Mouse (Mus musculus) ovary, postnatal 36 days (tissue): ENCODE data around the gene Gng8.

Experiments used
- DNase-seq: peaks from one replicate; pipeline ENCODE4 v3.0.0; 2022; ENCODE audit warnings: low spot score, mixed read lengths

Gng8 gene

DNA sequence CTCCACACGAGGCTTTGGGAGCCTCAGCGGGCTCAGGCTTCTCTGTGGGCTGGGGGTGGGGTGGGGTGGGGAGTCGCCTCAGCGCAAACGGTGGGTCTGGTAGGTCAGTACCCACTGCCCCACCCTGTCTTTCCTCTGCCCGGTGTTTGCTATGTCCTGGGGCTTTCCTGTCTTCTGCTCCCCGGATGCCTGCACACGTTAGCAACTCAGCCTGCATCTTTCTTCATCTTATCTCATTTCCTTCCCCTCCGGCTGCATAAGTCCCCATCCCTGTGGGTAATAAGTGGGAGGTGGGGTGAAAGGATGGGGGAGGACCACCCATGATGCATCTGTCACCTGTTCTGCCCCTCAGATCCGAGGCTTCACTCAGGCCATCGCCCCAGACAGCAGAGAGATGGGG lies 16.8 kb downstream of the Gng8 start:
- DNase-seq, result no peak

DNA sequence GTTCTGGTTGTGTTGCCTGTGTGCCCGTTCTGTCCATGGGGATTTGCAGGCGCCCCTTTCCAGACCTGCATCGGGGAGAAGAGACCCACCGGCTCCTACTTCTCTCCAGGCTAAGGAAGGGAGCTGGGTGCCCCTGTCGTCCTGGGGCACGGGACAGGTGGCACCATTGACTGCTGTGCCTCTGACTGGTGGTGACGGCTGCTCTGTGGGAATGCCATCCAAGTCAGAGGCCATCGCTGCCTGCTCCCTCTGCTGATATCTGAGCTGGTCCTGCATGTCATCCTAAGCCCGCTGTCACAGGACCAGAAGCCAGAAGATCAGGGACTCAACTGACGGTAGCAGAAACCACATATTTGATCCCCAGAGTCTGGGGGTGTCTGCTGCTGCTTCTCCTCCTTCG lies 17.3 kb downstream of the Gng8 start:
- no peak for DNase-seq

DNA sequence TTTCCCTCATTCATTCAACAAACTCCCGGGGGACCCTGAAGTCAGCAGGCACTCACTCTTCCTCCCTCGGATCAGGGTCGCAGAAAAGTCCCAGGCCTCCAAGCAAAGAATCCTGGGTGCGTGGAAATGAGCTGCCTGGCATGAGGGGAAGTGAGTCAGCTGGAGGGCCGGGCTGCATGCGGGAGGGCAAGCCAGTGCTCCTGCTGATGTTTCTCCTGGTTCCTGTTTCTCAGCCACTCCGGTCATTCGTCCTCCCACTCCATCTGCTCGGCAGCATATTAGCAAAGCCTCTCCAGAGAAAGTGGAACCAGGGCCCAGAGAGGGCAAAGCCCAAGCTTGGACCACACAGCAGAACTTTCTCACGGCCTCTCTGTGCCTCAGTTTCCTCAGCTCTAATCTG lies 18.3 kb downstream of the Gng8 start:
- no peak for DNase-seq

DNA sequence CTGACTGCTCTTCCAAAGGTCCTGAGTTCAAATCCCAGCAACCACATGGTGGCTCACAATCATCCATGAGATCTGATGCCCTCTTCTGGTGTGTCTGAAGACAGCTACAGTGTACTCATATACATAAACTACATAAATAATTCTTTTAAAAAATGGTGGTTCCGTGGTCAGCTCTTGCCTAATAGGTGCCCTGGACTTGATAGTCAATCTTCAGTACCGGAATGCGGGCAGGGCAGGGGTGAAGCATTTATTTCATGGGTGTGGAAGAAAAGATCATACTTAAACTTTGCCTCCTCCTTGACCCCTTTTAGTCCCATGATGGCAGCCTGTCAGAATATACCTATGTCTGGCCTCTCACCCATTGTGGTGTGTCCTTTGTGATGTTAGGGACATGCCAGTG lies 20.3 kb downstream of the Gng8 start:
- DNase-seq, result no peak

DNA sequence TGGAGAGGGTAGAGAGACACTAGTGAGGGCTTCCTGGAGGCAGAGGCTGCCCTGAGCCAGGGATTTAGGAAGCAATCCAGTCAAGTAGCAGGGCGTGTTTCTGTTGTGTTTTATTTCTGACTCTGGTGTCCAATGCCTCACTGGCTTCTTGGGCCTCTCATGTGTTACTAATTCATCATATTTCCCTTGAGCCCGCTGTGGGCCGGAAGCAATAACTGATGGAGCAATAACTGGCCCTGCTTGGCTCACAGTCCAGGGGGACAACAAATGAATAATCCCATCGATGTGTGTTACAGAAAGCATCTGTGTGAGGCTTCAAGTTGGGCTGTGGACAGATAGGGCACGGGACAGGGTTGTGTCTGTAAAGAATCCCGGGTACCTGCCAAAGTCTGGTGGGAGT lies 20.8 kb downstream of the Gng8 start:
- no peak for DNase-seq

DNA sequence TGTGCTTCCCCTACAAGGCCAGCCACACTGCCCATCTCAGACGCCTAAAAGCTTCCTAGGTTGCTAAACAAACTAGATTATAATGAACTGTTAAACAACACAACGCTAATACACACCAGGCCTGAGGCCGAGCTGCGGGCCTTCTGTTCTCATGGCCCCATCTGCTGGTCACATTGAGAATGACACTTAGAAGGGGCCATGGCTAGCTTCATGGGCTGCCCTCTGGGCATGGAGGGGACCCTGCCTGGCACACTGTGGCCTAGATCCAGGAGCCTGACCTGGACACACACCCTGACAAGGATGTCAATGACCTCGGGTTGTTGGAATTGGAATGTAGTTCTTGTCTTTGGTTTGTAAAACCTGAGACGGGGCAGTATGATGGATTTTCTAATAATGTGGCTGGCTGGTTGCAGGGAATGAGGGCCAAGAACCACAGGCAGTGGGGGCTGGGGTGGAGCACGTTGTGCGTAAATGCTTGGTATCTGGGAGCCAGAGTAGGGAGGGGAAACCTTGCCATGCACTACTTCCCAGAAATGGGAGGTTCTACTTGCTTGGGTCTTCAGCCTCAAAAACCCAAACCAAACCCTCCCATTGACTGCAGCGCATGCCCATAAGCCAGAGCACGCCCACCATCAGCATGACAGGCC lies 22.3 kb downstream of the Gng8 start:
- DNase-seq, result peak; percentile 63

DNA sequence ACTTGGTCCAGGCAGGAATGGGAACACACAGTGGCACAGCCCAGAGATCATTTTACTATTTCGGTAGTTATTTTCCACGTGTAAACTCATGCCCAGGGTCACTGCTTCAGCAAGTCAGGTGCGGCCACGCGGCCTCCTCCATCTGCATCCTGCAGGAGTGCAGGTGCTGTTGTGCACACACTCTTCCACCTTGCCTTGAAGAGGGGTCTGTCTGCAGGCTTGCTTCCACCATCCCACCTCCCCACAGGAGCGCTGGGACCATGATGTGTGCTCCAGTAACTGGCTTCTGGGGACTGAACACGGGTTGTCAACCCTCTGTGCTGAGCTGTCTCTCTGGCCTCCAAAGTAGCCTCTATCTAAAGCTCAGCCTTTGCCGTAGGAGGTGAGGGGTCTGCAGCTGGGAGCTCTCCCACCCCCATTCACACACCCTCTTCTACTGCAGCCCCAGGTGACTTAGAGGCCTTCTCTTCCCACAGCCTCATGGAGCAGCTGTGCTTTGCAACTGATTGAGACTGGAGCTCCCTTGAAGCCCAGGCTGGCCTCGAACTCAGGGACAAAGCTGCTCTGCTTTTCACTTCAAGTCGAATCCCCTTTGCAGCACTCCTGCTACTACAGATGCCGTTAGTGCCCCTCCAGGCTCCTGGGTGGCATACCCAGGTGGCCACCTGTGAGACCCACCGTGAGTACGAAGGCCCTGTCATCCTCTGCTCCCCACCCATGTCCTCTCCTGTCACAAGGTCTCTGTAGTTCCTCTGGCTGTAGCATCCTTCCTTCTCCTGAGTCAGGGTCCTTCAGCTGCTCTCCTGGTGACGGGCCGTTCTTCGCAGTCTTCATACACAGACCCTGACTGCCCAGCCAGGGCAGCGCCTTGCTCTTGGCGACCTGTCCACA lies 23.1 kb downstream of the Gng8 start:
- DNase-seq, result no peak

DNA sequence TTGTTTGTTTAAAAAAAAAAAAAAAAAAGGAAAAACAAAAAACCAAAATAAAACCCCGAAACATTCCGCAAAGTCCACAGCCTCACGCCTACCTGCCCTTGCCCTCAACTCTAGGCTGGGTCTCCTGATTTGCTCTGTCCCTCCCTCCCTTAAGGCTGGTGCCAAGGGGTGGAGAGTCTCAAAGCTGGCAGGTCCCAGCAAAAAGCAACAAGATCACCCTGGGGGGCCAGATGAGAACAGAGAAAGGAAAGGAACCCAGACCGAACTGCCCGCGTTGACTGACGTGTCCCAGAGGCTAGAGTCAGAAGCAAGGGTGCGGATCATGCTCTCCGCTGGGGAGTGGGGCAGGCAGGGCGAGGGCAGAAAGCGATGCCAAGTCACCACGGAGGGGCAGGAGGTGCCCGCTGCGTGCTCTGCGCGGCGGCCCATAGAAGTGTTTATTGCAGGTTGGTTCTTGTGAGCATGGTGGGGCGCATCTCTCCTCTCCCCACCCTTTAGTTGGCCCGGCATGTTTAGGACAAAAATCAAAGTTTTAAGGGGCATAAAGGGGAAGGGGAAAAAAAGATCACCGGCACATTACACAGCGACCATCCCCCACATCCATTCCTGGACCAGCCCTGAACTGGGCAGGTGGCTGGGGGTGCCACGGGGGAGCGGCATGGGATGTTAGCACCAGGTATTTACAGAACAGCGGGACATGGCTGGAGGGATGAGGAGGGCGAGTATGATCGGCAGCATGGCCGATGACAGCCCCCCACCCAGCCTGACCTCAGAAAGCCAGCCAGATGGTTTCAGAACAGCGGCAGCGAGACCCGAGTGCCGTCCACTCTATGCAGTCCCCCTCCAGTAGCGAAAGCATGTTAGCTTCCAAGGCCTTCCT lies 24.1 kb downstream of the Gng8 start:
- DNase-seq, result no peak

DNA sequence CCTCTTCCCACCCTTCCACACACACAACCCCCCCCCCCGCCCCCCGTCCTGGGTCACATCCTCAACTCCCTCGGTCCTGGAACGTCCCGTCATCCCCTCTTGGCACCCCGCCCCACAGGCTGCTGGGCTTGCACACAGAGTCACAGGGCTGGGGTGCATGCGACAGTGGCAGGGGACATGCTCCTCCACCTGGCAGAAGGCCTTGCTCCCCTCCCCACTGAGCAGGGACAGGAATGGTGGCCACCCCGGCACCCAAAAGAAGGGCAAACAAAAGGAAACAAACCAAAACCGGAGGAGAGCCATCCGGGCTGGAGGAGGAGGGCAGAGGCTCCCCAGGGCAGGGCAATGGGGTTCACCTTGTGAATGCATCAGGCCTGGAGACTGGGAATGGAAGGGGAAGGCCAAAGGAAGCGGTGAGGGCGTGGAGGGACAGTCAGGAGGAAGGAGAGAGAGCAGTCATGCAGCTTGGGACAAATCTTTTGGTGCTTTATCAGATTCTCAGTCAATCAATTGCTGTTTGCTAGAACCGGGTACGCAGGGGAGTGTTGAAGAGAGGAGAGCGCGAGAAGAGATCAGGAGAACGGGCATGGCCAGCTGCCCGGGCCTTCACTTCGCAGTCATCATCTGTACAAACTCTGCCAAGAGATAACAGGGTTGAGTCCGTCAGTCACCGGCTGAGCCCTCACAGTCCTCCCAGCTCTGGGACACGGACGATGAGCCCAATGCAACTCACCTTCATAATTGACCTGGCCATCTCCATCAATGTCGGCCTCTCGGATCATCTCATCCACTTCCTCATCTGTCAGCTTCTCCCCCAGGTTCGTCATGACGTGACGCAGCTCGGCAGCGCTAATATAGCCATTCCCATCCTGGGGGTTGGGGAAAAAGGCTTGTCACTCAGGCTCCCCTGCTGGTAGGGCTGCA lies 25.0 kb downstream of the Gng8 start:
- no peak for DNase-seq

DNA sequence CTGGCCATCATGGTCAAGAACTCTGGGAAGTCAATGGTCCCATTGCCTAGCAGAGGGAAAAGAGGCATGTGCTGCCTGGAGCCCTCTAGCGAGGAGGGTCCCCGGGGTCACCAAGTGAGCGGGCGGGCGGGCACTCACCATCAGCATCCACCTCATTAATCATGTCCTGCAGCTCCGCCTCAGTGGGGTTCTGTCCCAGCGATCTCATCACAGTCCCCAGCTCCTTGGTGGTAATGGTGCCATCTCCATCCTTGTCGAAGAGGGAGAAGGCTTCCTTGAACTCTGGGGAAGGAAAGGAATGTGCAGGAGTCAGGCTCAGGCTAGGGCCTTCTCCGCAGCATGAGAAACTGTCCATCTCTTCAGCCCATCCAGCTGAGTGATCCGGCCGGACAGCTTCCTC lies 25.9 kb downstream of the Gng8 start:
- no peak for DNase-seq

DNA sequence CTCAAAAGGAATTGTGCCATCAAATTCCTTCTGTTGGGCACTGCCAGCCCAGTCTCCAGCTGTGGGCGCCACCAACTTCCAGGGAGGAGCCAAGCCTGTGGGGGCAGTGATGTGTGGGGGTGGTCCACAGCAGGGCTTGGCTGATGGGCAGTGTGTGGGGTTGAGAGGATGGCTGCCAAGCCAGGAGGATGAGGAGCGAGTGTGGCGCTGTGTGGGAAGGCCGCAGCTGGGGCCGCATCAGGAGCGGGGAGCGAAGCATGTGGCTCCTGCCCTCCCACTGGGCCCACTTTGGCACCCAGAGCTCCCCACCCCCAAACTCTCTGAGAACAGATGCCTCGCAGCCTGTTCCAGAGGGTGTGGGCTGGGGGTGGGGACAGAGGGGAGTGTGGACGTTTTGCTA lies 26.4 kb downstream of the Gng8 start:
- no peak for DNase-seq

DNA sequence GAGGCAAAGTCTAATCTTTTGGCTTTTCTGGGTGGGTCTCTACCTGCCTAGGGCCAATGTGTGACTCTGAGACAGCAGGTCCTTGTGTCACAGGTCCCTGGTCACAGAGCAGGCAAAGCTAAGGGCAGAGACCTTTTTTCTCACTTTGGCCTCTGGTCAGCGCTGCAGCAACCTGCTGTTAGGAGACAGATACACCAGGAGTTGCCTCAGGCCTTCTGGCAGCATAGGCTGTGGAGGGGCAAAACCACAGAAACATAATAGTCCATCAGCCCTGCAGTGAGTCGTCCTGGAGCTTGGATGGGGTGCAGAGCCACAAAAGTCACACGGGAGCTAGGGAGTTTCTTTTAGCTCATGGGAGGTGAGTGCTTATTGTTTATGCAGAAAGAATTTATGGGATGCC lies 27.1 kb downstream of the Gng8 start:
- DNase-seq, result no peak

DNA sequence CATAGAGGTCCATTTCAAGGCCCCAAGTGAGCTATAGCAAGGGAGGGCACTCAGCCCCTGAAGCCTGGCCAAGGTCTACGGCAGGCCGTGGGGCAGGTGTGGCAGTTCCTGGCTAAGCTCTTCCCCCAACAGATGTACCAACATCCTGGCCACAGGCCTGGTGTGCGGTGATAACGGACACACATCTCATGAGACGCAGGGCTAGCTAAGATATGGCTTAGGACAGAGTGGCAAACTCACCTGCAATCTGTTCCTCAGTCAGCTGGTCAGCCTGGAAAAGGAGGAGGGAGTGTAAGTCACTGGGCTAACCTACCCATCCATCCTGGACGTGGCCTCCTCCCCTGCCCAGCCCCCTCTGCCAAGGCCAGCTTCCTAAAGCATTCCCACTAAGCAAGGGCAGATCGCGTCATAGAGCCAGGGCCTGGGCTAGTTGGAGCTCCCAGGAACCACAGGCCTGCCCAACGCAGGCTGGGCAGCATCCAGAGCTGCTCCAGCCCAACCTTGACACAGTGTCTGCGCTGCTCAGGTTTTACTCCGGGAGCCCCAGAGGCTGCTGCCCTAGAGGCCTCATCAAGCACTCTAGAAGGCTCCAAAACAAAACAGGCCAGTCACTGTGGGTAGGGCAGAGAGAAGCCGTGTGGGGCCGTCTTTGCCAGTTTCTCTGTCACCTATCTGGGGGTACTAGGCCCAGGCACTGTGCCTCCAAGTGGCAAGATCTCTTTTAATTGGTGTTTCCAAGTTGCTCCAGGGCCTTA lies 28.0 kb downstream of the Gng8 start:
- DNase-seq, result peak; percentile 22

DNA sequence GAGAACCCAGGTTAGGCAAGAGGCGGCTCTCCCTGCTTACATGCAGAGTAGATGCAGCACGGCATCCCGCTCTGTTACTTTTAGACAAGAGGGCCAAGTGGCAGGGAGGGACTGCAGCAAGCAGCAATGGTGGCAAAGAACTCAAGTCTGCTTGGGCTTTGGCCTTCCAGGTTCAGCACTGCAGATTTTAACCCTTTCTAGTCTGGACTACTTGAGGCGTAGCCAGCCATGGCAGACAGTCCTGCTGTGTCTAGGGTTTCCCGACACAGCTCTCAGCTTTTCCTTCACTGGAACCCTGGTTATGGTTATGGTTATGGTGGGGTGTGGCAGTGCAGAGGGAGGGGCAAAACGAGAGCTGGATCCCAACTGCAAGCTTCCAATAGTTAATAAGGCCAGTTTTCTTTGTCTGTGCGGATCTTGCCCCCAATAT lies 28.6 kb downstream of the Gng8 start:
- DNase-seq, result no peak

DNA sequence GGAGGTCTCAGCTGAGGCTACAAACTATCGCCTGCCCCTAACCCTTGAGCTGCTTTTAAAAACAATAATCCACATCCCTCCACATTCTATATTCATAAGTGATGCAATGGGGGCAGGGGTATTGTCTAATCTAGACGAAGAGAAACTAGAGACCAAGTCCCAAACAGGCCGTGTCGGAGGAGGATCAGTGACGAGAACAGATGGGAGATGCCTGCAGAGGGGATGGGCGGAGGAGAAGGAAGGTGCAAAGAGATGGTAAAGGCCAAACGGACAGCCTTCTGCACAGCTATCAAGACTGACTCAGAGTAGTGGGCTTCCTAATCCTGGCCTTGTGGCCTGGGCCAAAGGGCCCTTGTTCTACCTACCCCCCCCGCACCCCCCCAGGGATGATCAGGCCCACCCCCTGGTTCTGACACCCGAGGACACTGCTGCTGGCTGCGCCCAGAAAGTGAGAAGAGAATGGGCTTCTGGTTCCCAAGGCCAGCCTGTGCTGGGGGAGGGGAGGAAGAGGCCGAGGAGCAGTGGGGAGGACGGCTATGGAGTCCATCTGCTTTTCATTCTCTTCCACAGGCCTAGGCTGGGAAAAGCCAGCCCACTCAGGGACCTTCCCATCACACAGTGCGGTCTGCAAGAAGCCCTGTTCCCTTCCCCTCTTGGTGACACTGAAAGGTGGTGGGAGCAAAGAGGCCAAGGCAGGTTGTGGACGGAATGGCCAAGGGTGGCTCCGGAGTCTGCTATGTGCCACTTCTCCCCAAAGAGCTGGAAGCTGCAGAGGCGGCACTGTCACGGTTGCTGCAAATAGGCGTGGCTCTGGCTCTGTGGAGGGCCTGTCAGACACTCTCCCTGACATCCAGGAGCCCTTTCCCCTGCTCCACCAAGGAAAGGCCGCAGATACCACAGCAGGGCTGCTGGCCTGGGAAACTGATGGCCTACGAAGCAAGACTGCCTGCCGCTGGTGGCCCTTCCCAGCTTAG lies 29.5 kb downstream of the Gng8 start:
- DNase-seq, result peak; percentile 34

DNA sequence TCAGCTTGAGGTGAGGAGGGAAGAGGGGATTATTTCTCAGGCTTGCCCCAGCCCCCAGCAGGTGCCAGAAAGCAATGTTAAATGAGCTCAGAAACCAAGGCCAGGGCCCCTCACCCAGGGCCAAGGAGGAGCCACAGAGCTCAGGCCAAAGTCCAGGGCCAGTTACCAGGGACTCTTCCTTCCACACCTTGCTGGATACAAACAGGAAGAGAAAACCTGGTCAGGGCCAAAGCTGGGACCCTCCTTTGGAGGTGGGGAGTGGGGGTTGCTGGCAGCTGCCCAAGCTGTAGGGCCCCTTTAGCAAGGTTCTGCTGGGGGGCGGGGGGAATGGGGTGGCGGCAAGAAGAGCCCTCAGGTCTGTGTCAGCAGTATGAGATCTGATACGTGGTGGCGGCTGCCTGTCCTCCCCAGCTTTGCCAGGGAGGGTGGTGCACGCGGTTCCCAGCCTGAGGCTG lies 30.3 kb downstream of the Gng8 start:
- DNase-seq, result no peak

DNA sequence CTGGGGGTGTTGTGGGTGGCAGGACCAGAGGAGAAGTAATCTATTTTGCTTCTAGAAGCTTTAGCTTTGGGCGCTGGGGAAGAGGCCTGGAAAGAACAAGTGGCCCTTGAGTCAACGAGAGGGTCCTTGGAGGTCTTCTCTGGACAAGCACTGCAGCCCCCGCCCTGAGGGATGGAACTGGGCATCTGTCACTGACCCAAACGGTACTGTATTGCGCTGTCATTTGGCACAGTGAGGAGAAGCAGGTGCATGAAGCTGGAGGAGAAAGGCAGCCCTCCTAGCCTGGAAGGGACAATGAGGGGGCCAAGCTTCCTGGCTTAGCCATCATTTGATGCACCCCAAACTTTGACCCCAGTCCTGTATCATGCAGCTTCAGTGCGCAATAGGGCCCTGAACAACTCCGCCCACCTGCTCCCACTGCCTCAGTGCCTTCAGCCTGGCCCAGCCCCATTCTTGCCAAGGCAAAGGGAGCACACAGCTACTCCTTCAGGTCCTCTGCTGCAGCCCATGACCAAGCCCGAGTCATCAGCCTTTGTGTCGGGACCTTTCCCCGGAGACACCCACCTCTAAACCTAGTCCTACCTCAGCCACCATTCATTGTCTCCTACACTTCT lies 30.9 kb downstream of the Gng8 start:
- peak; percentile 31 for DNase-seq

DNA sequence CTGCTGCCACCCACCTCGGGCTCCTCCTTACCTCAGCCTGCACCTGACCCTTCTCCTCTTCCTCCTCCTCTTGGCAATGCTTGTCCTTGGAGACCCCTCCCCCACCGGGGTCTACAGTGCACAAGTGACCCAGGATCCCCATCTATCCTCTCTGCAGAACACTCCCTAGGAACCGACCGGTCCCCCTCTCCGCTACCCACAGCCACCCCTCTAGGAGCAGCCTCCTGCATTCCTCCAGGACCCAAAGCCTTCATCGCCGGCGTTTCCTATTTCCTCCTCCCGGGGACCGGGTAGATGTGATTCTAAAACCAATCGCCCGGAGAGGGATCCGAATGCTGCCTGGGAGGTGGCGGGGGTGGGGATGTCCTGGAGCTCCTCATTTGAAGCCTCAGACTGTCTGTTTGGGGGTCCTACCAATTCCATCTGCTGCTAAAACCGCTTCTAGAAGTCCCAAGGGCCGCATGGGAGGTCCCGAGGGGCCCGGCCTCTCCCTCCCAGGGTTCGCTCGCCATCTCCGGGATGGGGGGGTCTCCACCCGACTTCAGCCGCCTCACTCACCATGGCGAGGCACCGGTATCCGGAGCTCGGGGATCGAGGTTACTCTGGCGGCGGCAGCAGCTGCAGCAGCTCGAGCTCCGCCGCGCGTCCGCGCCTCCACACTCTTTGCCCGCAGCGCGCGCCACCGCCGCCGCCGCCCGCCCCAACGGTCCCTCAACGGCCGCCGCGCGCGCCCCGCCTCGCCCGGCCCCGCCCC lies 31.9 kb downstream of the Gng8 start:
- DNase-seq, result no peak
